Mouse (Mus musculus) olfactory bulb, adult 2 months (tissue): ENCODE results near the gene Ift88. TPM values are rescaled to one million over a fixed set of nuclear protein-coding genes. Genes with fewer than 3 reads are reported as not detected.

ENCODE experiments used
- H3K27ac ChIP-seq: fragments of 200-500 bp; 2 replicates; pipeline ENCODE4 v1.5.1; 2012; ENCODE audit warnings: low read depth, low read length; ENCODE audit not compliant: insufficient read depth
- H3K4me1 ChIP-seq: fragments of 200-500 bp; 2 replicates; pipeline ENCODE4 v1.6.1; 2012; ENCODE audit warnings: low read length; ENCODE audit not compliant: control insufficient read depth, insufficient read depth
- H3K4me3 ChIP-seq: fragments of 200-500 bp; 2 replicates; pipeline ENCODE4 v1.5.1; 2012; ENCODE audit warnings: mild to moderate bottlenecking, low read depth, low read length, moderate library complexity; ENCODE audit not compliant: insufficient read depth
- CTCF ChIP-seq: fragments of 200-500 bp; IDR thresholded peaks from 2 replicates; pipeline ENCODE4 v1.5.1; 2012; ENCODE audit warnings: low read depth, mild to moderate bottlenecking, low read length, moderate library complexity; ENCODE audit not compliant: insufficient read depth
- POLR2A ChIP-seq: fragments of 200-500 bp; IDR thresholded peaks from 2 replicates; pipeline ENCODE4 v1.6.1; 2012; ENCODE audit warnings: mild to moderate bottlenecking, low read depth, low read length, moderate library complexity; ENCODE audit not compliant: insufficient read depth
- WGBS: fragments of 180-500 bp; shearing (Covaris S2); methylation state at CpG from one replicate; pipeline ENCODE4 v1.1.7; 2018; 5-methylcytosine and 5-hydroxymethylcytosine counted together
- polyA plus RNA-seq: library from polyadenylated mRNA; stranded (reverse); fragments of >200 nt; gene quantifications from 2 replicates; pipeline ENCODE4 v1.2.4, GENCODE M21; 2012; ENCODE audit warnings: low replicate concordance; ENCODE audit not compliant: missing spikeins, insufficient read depth, insufficient read length

Ift88 gene
- not detected in 2 replicates for polyA plus RNA-seq

DNA sequence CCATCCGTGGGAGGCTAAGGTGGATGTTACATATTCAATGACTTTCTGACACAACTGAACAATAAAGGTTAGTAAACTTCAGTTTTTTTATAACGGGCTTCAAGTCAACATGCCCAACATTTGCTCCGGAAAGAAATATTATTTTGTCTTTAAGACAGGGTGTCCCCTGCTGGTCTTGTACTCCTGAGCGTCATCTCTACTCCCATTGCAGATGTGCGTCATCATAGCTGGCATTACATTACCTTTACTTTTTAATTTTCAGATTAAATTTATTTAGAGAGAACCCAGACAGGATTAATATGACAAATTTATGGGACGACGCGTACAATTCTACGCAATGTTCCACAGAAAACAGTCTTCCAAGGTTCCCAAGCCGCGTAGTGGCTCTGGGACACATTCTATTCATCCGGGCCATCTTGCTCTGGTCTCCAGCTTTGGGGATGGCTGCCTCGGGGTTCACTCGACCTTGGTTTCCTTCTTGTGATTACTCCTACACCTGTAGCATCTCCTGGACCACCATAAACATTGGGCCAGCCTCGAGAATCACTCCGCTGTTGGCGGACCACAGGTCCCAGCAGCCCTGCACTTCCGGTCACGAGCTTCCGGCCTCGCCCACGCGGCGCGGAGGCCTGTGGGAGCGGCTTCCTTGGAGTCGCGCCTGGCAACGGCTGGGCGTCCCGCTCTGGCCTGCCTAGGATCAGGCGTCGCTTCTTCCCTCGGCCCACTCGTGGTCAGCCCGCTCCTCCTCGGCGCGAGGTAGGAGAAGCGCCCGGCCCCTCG, at the start of gene Ift88:
Ift88 (plus strand) TSS at position 631 of the 780 bp plus-strand sequence.
- no peaks in the 10 kb centered on the region for H3K4me1 ChIP-seq
- H3K4me3 ChIP-seq = peak within 1 kb of the TSS; percentile 95
- TF ChIP-seq POLR2A (peak; percentile 91), CTCF (no peak)
- H3K27ac ChIP-seq = peak within 1 kb of the TSS; percentile 22
- WGBS = 2% methylated on average over 42 of the region's 42 CpGs

DNA sequence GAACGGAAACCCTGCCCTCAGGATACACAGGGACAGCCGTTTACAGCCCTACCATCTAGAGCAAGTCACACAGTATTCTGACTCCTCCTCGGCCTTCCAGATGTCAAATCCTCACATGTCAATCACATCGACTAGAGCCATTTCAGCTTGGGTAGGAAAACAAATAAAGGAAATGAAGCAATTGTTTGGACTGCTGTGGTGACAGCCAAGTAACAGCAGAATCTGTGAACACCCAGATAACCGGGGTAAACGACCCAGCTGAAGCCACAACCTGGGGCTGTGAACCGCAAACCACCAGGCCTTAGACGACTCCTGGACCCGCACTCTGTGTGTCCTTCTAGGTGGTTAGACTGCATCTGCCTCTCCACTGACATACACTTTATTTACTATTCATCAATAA, 48.7 kb upstream of the Ift88 start:
- no peaks in the 10 kb centered on the region for H3K4me1 ChIP-seq
- TF ChIP-seq CTCF (no peak), POLR2A (no peak)
- no peak overlapping the region for H3K4me3 ChIP-seq
- no peak overlapping the region for H3K27ac ChIP-seq
- WGBS = 82% methylated on average over 9 of the region's 9 CpGs

DNA sequence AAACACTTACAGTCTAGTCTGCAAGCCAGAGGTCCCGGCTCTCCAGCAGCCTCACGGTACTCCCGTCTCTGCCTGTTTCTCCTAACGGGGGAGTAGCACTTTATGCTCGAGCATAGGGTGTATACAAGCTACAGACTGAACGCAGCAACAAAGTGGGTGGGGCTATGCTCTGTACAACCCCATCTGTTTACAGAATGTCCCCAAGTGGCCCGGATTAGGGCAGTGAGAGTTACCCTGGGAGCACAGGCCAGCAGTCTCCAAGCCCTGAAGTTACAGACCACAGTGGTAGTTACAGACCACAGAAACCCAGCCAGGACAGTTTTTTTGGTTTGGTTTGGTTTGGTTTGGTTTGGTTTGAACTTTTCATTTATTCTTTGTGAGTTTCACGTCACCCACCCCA, 47.8 kb upstream of the Ift88 start:
- TF ChIP-seq POLR2A (no peak), CTCF (no peak)
- no peak overlapping the region for H3K27ac ChIP-seq
- WGBS = 85% methylated on average over 8 of the region's 8 CpGs
- H3K4me1 ChIP-seq = no peaks in the 10 kb centered on the region
- no peak overlapping the region for H3K4me3 ChIP-seq

DNA sequence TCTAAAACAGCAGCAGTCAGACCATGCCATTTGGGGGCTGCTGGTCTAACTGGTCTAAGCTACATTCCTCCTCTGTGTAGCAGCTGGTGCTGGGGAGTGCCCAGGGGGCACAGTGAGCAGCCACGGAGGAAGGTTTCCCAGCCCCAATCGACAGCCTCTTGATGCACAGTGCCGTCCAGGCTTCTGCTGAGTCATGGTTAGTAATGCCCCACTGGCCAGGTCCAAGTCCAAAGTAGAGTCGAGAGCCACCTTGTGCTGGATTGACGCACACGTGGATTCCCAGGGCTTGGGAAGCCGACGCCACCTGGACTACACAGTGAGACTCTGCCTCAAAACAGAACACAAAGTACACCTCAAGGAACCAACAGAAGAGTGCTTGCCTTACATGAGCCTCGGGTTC, 46.9 kb upstream of the Ift88 start:
- H3K4me1 ChIP-seq = no peaks in the 10 kb centered on the region
- no peak overlapping the region for H3K27ac ChIP-seq
- H3K4me3 ChIP-seq = no peak overlapping the region
- 89% methylated on average over 9 of the region's 9 CpGs for WGBS
- TF ChIP-seq CTCF (no peak), POLR2A (no peak)

DNA sequence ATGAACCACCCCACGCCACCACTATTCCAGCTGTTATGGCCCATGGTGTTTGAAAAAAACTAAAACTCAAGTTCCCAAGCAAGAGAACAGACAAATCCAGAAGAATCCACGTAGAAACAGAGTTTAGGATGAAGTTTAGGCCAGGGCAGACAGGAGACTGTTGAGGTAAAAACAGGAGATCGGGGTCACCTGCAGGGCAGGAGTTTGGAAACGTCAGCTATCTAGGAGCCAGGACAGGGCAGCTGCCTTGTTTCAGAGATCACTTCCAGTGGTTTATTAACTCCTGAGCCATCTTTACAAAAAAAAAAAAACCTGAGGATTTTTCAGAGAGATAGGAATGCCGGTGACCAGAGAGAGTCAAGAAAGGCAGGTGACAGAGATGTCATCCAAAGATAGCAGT, 46.3 kb upstream of the Ift88 start:
- 83% methylated on average over 5 of the region's 5 CpGs for WGBS
- TF ChIP-seq CTCF (no peak), POLR2A (no peak)
- Histone ChIP-seq H3K4me3 (no peak overlapping the region), H3K27ac (no peak overlapping the region), H3K4me1 (no peaks in the 10 kb centered on the region)

DNA sequence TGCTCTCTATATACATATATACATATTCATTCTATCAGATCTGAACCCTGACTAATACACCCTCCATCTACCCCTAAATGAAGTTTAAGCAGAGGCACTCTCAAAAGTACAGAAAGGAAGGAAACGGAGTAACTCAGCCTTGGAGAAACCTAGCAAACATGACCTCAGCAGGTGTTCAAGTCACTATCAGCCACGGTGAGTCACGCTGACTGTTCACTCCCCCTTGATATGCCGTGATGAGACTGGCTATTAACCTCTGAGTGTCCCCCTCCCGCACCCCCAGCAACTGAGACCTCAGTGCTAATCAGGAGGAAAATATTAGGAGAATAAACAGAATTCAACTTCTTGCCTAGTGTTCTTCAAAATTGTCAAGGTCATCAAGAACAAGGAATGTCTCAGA, 38.2 kb upstream of the Ift88 start:
- TF ChIP-seq CTCF = no peak
- no peak for TF ChIP-seq POLR2A
- 83% methylated on average over 5 of the region's 5 CpGs for WGBS
- Histone ChIP-seq H3K27ac (no peak overlapping the region), H3K4me1 (no peaks in the 10 kb centered on the region), H3K4me3 (no peak overlapping the region)

DNA sequence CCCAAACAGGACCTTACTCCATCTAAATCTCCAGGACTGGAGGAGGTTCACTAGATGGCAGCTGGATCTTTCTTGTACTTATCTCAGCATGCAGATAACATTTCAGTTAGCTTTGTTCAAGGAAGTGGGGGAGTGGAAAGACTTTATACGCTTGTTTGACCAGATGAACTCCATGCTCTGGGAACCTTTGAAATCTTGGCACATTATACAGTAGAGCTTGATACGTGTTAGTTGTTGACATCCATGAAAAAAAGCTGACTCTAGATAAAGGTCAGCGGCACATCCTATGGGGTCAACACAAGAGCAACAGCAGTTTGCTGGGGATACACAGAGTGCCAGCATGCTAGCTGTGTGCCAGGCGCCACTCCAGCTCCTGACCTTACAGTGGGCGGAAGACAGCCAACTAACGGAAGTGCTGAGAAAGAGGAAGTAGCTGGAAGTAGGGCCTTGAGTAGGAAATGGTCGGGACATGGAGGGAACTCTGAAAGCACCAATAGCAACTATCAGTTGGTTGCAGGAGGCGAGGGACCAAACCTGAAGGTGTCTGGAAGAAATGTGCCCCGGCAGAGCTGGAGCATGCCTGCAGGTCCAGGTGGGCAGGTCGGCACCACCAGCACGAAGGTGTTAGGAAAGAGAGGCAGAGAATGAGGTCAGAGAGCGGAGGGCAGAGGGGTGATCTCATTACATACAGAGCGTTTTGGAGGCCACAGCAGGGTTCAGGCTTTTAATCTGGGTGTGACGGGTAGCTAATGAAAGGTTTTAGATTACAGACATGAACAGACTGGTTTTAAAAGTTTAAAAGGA, 36.9 kb upstream of the Ift88 start:
- 71% methylated on average over 14 of the region's 14 CpGs for WGBS
- no peak overlapping the region for H3K27ac ChIP-seq
- TF ChIP-seq POLR2A = no peak
- TF ChIP-seq CTCF = no peak
- no peaks in the 10 kb centered on the region for H3K4me1 ChIP-seq
- no peak overlapping the region for H3K4me3 ChIP-seq

DNA sequence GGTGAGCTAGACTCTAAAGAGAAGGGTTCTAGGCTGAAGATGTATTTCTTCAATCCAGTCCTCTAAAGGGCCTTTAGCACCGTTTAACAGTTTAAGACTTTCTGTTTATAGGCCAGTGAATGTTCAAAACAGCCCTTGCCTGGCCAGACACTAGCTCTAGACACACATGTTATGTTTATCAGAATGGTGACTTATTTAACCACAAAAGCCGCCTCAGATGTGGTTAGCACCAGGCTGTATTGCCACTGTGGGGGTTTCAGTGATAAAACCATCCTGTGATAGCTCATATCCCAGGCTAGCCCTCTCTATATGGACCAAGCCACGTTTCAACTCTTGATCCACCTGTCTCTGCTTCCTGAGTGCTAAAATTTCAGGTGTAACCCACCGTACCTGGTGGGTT, 32.2 kb upstream of the Ift88 start:
- WGBS = 78% methylated on average over 4 of the region's 4 CpGs
- Histone ChIP-seq H3K27ac (no peak overlapping the region), H3K4me1 (no peaks in the 10 kb centered on the region), H3K4me3 (no peak overlapping the region)
- no peak for TF ChIP-seq POLR2A
- TF ChIP-seq CTCF = no peak

DNA sequence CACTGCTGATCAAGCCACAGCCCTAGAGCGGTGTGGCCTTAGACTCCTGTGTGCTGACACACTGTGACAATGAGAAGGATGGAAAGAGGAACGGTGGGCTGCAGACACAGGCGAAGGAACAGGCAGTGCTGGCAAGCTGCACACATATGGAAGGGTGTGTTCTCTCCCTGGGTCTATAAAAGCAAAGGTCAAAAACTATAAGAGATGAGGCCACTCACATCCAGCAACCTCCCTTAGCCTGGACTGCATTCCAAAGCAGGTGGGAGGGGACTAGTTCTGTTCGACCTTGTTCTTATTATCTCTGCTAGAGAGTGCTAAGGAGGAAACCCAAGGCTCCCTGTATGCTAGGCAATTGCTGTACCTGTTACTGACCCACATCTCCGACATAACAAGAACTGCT, 31.6 kb upstream of the Ift88 start:
- H3K4me1 ChIP-seq = no peaks in the 10 kb centered on the region
- no peak for TF ChIP-seq CTCF
- TF ChIP-seq POLR2A = no peak
- 79% methylated on average over 5 of the region's 5 CpGs for WGBS
- H3K4me3 ChIP-seq = no peak overlapping the region
- H3K27ac ChIP-seq = no peak overlapping the region
